Mouse (Mus musculus) hindbrain, embryonic 10.5 days (tissue): ENCODE measurements around the gene Fam78b. TPM values are rescaled to one million over a fixed set of nuclear protein-coding genes. Genes with fewer than 3 reads are reported as not detected.

Experiments
- DNase-seq: peaks from one replicate; pipeline ENCODE4 v3.0.0-alpha.2; 2017; ENCODE audit warnings: low spot score
- H3K27ac ChIP-seq: fragments of 300-500 bp; sonication (generic); 2 replicates; pipeline ENCODE4 v1.5.1; 2016; ENCODE audit warnings: mild to moderate bottlenecking, moderate library complexity
- H3K27me3 ChIP-seq: fragments of 300-500 bp; sonication (generic); 2 replicates; pipeline ENCODE4 v1.6.1; 2016; ENCODE audit warnings: mild to moderate bottlenecking; ENCODE audit not compliant: poor library complexity, insufficient read depth, severe bottlenecking
- H3K36me3 ChIP-seq: fragments of 300-500 bp; sonication (generic); 2 replicates; pipeline ENCODE4 v1.6.1; 2016; ENCODE audit warnings: mild to moderate bottlenecking, moderate library complexity
- H3K4me1 ChIP-seq: fragments of 300-500 bp; sonication (generic); replicated peaks from 2 replicates; pipeline ENCODE4 v1.6.1; 2016; ENCODE audit warnings: mild to moderate bottlenecking
- H3K4me3 ChIP-seq: fragments of 300-500 bp; sonication (generic); 2 replicates; pipeline ENCODE4 v1.5.1; 2016; ENCODE audit warnings: mild to moderate bottlenecking, moderate library complexity
- H3K9me3 ChIP-seq: fragments of 300-500 bp; sonication (generic); 2 replicates; pipeline ENCODE4 v1.6.1; 2016; ENCODE audit warnings: mild to moderate bottlenecking, moderate library complexity
- WGBS: fragments of 180-500 bp; shearing (Covaris S2); methylation state at CpG from one replicate; pipeline ENCODE4 v1.1.7; 2016; 5-methylcytosine and 5-hydroxymethylcytosine counted together
- polyA plus RNA-seq: library from polyadenylated mRNA; unstranded; fragments of >200 nt; fragmentation: Nextera tagmentation; extraction: Ambion mirVana; gene quantifications from 2 replicates; pipeline ENCODE4 v1.2.1, GENCODE M21; 2016

Fam78b gene
- polyA plus RNA-seq, 1 experiment from 2014 or later: 5.7 TPM

- no peak overlapping the region for H3K4me3 ChIP-seq
- peaks cover 18% of the 10 kb centered on the region for H3K4me1 ChIP-seq
- no peaks in the 10 kb centered on the region for H3K9me3 ChIP-seq
- no peak overlapping the region for H3K27ac ChIP-seq
- no peaks in the 10 kb centered on the region for H3K36me3 ChIP-seq
- DNase-seq: no peak
- H3K27me3 ChIP-seq: no peaks in the 10 kb centered on the region
- WGBS: 67% methylated on average over 4 of the region's 4 CpGs
Measured at GRCm38 (mm10) chr1:167114363-167115050, 113.3 kb downstream of the Fam78b start.

GRCm38 (mm10) chr1:167115121-167115520 is 113.9 kb downstream of the Fam78b start:
- no peak for DNase-seq
- H3K4me1 ChIP-seq: peaks cover 22% of the 10 kb centered on the region
- H3K4me3 ChIP-seq: no peak overlapping the region
- no peaks in the 10 kb centered on the region for H3K36me3 ChIP-seq
- H3K9me3 ChIP-seq: no peaks in the 10 kb centered on the region
- H3K27me3 ChIP-seq: no peaks in the 10 kb centered on the region
- H3K27ac ChIP-seq: no peak overlapping the region
- WGBS: 33% methylated on average over 4 of the region's 4 CpGs

GRCm38 (mm10) chr1:167116733-167117132 is 115.5 kb downstream of the Fam78b start:
- Histone ChIP-seq H3K27ac (no peak overlapping the region), H3K4me1 (peaks cover 22% of the 10 kb centered on the region), H3K36me3 (no peaks in the 10 kb centered on the region), H3K4me3 (no peak overlapping the region), H3K27me3 (no peaks in the 10 kb centered on the region), H3K9me3 (no peaks in the 10 kb centered on the region)
- 85% methylated on average over 3 of the region's 3 CpGs for WGBS
- no peak for DNase-seq

- Histone ChIP-seq H3K36me3 (no peaks in the 10 kb centered on the region), H3K9me3 (no peaks in the 10 kb centered on the region), H3K4me1 (peaks cover 22% of the 10 kb centered on the region), H3K4me3 (no peak overlapping the region), H3K27me3 (no peaks in the 10 kb centered on the region), H3K27ac (no peak overlapping the region)
- no peak for DNase-seq
- 77% methylated on average over 7 of the region's 7 CpGs for WGBS
Measured at GRCm38 (mm10) chr1:167118971-167119370, 117.8 kb downstream of the Fam78b start.

- no peaks in the 10 kb centered on the region for H3K9me3 ChIP-seq
- no peak for DNase-seq
Measured at GRCm38 (mm10) chr1:167119439-167119838, 118.2 kb downstream of the Fam78b start.

GRCm38 (mm10) chr1:167122436-167122835 is 121.2 kb downstream of the Fam78b start:
- 90% methylated on average over 2 of the region's 2 CpGs for WGBS
- no peak for DNase-seq
- Histone ChIP-seq H3K36me3 (no peaks in the 10 kb centered on the region), H3K4me1 (peaks cover 17% of the 10 kb centered on the region), H3K9me3 (no peaks in the 10 kb centered on the region), H3K27me3 (no peaks in the 10 kb centered on the region), H3K4me3 (no peak overlapping the region), H3K27ac (no peak overlapping the region)

More at GRCm38 (mm10) chr1:167119439-167119838, 118.2 kb downstream of the Fam78b start:
- Histone ChIP-seq H3K27me3 (no peaks in the 10 kb centered on the region), H3K36me3 (no peaks in the 10 kb centered on the region), H3K4me3 (no peak overlapping the region), H3K27ac (no peak overlapping the region), H3K4me1 (peaks cover 22% of the 10 kb centered on the region)
- WGBS: 51% methylated on average over 8 of the region's 8 CpGs

- Histone ChIP-seq H3K36me3 (no peaks in the 10 kb centered on the region), H3K4me1 (peaks cover 12% of the 10 kb centered on the region; the same call in 1 of the 2 replicates), H3K9me3 (no peaks in the 10 kb centered on the region), H3K4me3 (no peak overlapping the region), H3K27ac (no peak overlapping the region), H3K27me3 (no peaks in the 10 kb centered on the region)
- no peak for DNase-seq
Measured at GRCm38 (mm10) chr1:167123551-167123950, 122.3 kb downstream of the Fam78b start.

- H3K4me3 ChIP-seq: no peak overlapping the region
Measured at GRCm38 (mm10) chr1:167125870-167126269, 124.7 kb downstream of the Fam78b start.

GRCm38 (mm10) chr1:167126292-167126691 is 125.1 kb downstream of the Fam78b start:
- 77% methylated on average over 4 of the region's 4 CpGs for WGBS
- Histone ChIP-seq H3K4me1 (no peaks in the 10 kb centered on the region), H3K9me3 (no peaks in the 10 kb centered on the region), H3K36me3 (no peaks in the 10 kb centered on the region), H3K4me3 (no peak overlapping the region), H3K27me3 (no peaks in the 10 kb centered on the region), H3K27ac (no peak overlapping the region)
- no peak for DNase-seq

More at GRCm38 (mm10) chr1:167125870-167126269, 124.7 kb downstream of the Fam78b start:
- H3K27me3 ChIP-seq: no peaks in the 10 kb centered on the region
- no peaks in the 10 kb centered on the region for H3K36me3 ChIP-seq
- H3K27ac ChIP-seq: no peak overlapping the region
- H3K9me3 ChIP-seq: no peaks in the 10 kb centered on the region
- no peaks in the 10 kb centered on the region for H3K4me1 ChIP-seq
- DNase-seq: no peak
- 85% methylated on average over 3 of the region's 3 CpGs for WGBS

- Histone ChIP-seq H3K9me3 (0 out of 2 replicates have a peak, but pooled peaks cover 7% of the 10 kb centered on the region), H3K27me3 (no peaks in the 10 kb centered on the region), H3K4me3 (no peak overlapping the region), H3K36me3 (no peaks in the 10 kb centered on the region), H3K27ac (no peak overlapping the region), H3K4me1 (no peaks in the 10 kb centered on the region)
- WGBS: 80% methylated on average over 5 of the region's 5 CpGs
- DNase-seq: no peak
Measured at GRCm38 (mm10) chr1:167135748-167136147, 134.5 kb downstream of the Fam78b start.
